Mouse (Mus musculus): ENCODE measurements at regions not wholly inside any gene's neighbourhood (a gene's known extent, or its start where the extent isn't known, plus 50 kb on each side); places are given as distances from the start of the nearest gene placed in this dataset.
"Not testable (repeated sequence)": the region's sequence is repeated elsewhere in the genome, so short reads cannot be mapped to it uniquely, and the experiment has no call there.

DNA sequence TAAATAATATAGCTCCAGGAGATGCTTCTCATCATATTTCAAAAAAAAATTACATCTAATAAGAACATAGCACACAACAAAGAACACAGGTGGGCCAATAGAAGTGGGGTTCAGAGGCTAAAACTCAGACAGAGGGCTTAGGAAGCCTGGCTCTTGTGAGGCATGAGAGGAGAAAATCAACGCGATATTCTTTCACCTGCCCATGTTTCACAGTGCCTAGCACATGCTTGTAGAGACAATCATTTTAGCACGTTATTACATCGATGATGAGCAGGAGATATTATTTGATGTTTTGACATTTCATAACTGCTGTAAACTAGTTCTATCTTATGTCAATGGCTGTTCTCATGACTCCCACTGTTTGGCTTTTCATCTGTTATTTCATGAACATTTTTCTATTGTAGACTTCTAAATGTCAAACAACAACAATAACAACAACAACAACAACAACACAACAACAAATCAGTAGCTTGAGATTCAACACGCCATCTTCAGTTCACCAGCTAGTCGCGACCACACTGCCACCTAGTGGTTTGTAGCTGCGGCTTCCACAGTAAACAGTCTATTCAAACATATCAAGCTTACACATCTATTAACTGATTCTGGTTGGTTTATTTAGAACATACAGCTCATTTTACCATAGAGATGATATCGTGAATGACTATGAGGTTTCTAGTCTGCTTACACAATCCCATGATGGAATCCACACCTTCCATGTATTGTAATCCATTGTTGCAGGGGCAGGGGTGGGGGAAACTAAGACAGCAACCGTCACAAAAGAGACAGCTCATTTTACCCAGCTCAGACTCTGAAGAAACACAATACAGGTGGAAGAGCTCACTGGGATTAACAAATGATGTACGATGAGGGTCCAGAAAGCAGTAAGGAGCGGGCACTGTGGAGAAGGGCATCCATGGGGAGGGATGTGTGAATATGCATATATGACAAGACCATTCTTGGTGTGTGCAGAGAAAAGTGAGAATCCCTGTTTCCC, 60.5 kb upstream of the Tmem200a start:
- Histone ChIP-seq H3K4me3 (replicated peaks; ENCODE audit: low read length) (no peak overlapping the region), H3K4me2 (replicated peaks) (no peak overlapping the region), H3K4me1 (replicated peaks; ENCODE audit: control insufficient read depth, insufficient read depth, low read length) (no peaks in the 10 kb centered on the region), H3K36me3 (replicated peaks; ENCODE audit: control insufficient read depth, insufficient read depth) (no peaks in the 10 kb centered on the region), H3K27ac (no peak overlapping the region), H3K9me3 (ENCODE audit: control insufficient read depth, low read length) (no peaks in the 10 kb centered on the region), H3K27me3 (ENCODE audit: control insufficient read depth, insufficient read depth, low read length) (no peaks in the 10 kb centered on the region), H3K9ac (no peak overlapping the region)
- ATAC-seq (ENCODE audit: low FRiP score) (peak; percentile 81; the same call in 1 of the 2 replicates), DNase-seq (ENCODE audit: low spot score) (peak; percentile 86)
- WGBS, result 37% methylated on average over 12 of the region's 12 CpGs

- DNase-seq (ENCODE audit: low spot score), result no peak
- ATAC-seq (ENCODE audit: low FRiP score), result no peak
Observed at GRCm38 (mm10) chr10:26152586-26152985, 73.7 kb upstream of the Tmem200a start.

DNA sequence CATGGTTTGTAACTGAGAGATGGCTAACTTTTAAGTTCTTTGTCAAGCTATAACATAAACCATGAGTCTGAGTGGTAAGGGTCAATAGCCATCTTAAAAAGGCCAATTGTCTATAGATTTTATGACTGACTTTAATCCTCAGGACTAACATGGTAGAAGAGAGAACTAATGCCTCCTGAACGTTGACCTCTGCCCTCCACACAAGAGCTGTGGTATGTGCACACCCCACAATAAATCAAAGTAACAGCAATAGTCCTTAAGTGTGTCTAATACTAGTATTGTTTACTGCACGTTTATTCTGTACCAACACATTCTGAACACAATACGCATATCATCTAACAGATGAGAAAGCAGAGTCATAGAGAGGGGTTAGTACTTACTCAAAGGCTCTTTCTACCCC, 70.7 kb upstream of the Samd3 start:
- H3K9me3 ChIP-seq (ENCODE audit: control insufficient read depth, low read length), result no peaks in the 10 kb centered on the region
- no peaks in the 10 kb centered on the region for H3K4me1 ChIP-seq (replicated peaks; ENCODE audit: control insufficient read depth, insufficient read depth, low read length)
- H3K36me3 ChIP-seq (replicated peaks; ENCODE audit: control insufficient read depth, insufficient read depth), result no peaks in the 10 kb centered on the region
- no peak overlapping the region for H3K27ac ChIP-seq
- no peaks in the 10 kb centered on the region for H3K27me3 ChIP-seq (ENCODE audit: control insufficient read depth, insufficient read depth, low read length)
- H3K4me2 ChIP-seq (replicated peaks), result no peak overlapping the region
- H3K9ac ChIP-seq, result no peak overlapping the region
- WGBS, result 29% methylated on average over 3 of the region's 3 CpGs
- ATAC-seq (ENCODE audit: low FRiP score) (no peak), DNase-seq (ENCODE audit: low spot score) (no peak)
- no peak overlapping the region for H3K4me3 ChIP-seq (replicated peaks; ENCODE audit: low read length)

More at GRCm38 (mm10) chr10:26152586-26152985, 73.7 kb upstream of the Tmem200a start:
- Histone ChIP-seq H3K4me2 (replicated peaks) (no peak overlapping the region), H3K9ac (no peak overlapping the region), H3K27ac (no peak overlapping the region), H3K4me1 (replicated peaks; ENCODE audit: control insufficient read depth, insufficient read depth, low read length) (no peaks in the 10 kb centered on the region), H3K36me3 (replicated peaks; ENCODE audit: control insufficient read depth, insufficient read depth) (no peaks in the 10 kb centered on the region), H3K27me3 (ENCODE audit: control insufficient read depth, insufficient read depth, low read length) (no peaks in the 10 kb centered on the region), H3K4me3 (replicated peaks; ENCODE audit: low read length) (no peak overlapping the region), H3K9me3 (ENCODE audit: control insufficient read depth, low read length) (no peaks in the 10 kb centered on the region)
- 79% methylated on average over 2 of the region's 2 CpGs for WGBS

GRCm38 (mm10) chr10:26161139-26161538, 68.4 kb upstream of the Samd3 start:
- H3K4me2 ChIP-seq (replicated peaks); H3K4me1 ChIP-seq (replicated peaks; ENCODE audit: control insufficient read depth, insufficient read depth, low read length); H3K4me3 ChIP-seq (replicated peaks; ENCODE audit: low read length); H3K36me3 ChIP-seq (replicated peaks; ENCODE audit: control insufficient read depth, insufficient read depth); DNase-seq (ENCODE audit: low spot score); ATAC-seq (ENCODE audit: low FRiP score); H3K27ac ChIP-seq; H3K9me3 ChIP-seq (ENCODE audit: control insufficient read depth, low read length); H3K9ac ChIP-seq; H3K27me3 ChIP-seq (ENCODE audit: control insufficient read depth, insufficient read depth, low read length): not testable (repeated sequence)

GRCm38 (mm10) chr10:26164531-26164930, 65.0 kb upstream of the Samd3 start:
- Histone ChIP-seq H3K9ac (no peak overlapping the region), H3K9me3 (ENCODE audit: control insufficient read depth, low read length) (no peaks in the 10 kb centered on the region), H3K4me1 (replicated peaks; ENCODE audit: control insufficient read depth, insufficient read depth, low read length) (no peaks in the 10 kb centered on the region), H3K27me3 (ENCODE audit: control insufficient read depth, insufficient read depth, low read length) (no peaks in the 10 kb centered on the region), H3K4me3 (replicated peaks; ENCODE audit: low read length) (no peak overlapping the region), H3K27ac (no peak overlapping the region), H3K4me2 (replicated peaks) (no peak overlapping the region), H3K36me3 (replicated peaks; ENCODE audit: control insufficient read depth, insufficient read depth) (no peaks in the 10 kb centered on the region)
- ATAC-seq (ENCODE audit: low FRiP score) (no peak), DNase-seq (ENCODE audit: low spot score) (no peak)
- 80% methylated on average over 2 of the region's 2 CpGs for WGBS

DNA sequence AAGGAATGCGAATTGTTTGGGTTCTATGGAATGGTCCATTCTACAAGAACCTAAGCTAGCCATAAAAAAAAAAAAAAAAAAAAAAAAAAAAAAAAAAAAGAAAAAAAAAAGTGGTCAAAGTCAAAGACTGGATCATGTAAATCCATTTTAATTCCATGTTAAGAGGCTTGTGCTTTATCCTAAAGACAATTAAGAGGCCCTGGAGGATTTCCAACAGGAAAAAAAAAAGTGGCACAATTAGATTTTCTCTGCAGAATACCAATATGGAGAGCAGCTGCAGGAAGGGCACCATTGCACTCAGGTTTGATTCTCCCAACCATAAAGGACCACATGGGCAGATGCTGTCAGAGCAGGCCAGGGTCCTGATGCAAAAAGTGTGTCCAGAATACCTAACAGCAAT, 51.9 kb upstream of the Samd3 start:
- WGBS, result 87% methylated on average over 1 of the region's 1 CpGs
- Histone ChIP-seq H3K9me3 (ENCODE audit: control insufficient read depth, low read length) (no peaks in the 10 kb centered on the region), H3K4me3 (replicated peaks; ENCODE audit: low read length) (no peak overlapping the region), H3K27ac (no peak overlapping the region), H3K9ac (no peak overlapping the region), H3K4me2 (replicated peaks) (no peak overlapping the region), H3K4me1 (replicated peaks; ENCODE audit: control insufficient read depth, insufficient read depth, low read length) (no peaks in the 10 kb centered on the region), H3K27me3 (ENCODE audit: control insufficient read depth, insufficient read depth, low read length) (no peaks in the 10 kb centered on the region), H3K36me3 (replicated peaks; ENCODE audit: control insufficient read depth, insufficient read depth) (no peaks in the 10 kb centered on the region)
- ATAC-seq (ENCODE audit: low FRiP score) (no peak), DNase-seq (ENCODE audit: low spot score) (no peak)

DNA sequence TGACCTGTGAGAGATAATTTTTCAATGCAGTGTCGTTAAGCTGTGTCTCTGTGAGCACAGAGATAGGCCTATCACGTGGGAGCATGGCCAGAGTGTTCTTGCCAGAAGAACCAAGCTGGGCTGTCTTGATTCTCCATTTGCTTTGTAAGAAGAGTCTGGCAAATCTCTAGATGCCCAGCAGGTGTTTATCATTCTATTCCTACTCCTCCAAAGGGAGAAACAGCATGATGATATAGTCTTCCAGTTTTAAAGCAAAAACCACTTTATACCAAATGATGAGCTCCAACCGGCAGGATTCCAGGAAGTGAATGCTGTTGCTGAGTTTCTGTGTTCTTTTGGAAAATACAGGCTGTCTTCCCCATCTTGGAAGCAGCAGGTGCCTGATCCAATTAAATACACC, 51.2 kb upstream of the Samd3 start:
- Histone ChIP-seq H3K9ac (no peak overlapping the region), H3K4me1 (replicated peaks; ENCODE audit: control insufficient read depth, insufficient read depth, low read length) (no peaks in the 10 kb centered on the region), H3K9me3 (ENCODE audit: control insufficient read depth, low read length) (no peaks in the 10 kb centered on the region), H3K4me2 (replicated peaks) (no peak overlapping the region), H3K27ac (no peak overlapping the region), H3K4me3 (replicated peaks; ENCODE audit: low read length) (no peak overlapping the region), H3K36me3 (replicated peaks; ENCODE audit: control insufficient read depth, insufficient read depth) (no peaks in the 10 kb centered on the region), H3K27me3 (ENCODE audit: control insufficient read depth, insufficient read depth, low read length) (no peaks in the 10 kb centered on the region)
- 73% methylated on average over 3 of the region's 3 CpGs for WGBS
- DNase-seq (ENCODE audit: low spot score), result no peak
- ATAC-seq (ENCODE audit: low FRiP score), result no peak
